ENCODE assay signal across 16 mouse cellular contexts in the genomic region with DNA sequence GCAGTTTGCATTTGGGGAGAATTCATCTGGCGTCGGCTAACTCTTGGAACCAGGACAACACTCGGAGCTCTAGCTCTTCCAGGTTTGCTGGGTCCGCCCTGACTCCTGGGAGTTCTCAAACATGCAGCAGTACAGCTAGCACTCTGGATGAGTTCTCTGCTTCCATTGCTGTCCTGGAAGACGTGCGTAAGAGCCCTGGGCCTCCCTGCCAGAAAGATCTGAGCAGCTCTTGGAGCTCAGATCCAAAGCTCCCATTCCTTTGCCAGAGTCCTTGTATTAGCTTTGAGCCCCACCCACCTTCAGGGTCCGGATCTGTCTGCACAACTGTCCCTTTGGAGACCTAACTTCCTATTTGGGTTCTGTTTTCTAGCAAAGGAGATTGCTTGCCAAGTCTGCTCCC. TPM values are rescaled to one million over a fixed set of nuclear protein-coding genes. Genes with fewer than 3 reads are reported as not detected.
DNase-seq lines count a peak whose midpoint lies in the region; ATAC-seq and TF ChIP-seq lines count a peak whose summit lies in the region.
"Had no signal": no experiment of that assay in that cellular context is flagged by ENCODE, and none has a peak within 500 bp of the region (broad histone marks: within the 10 kb centered on the region; RNA-seq: fewer than 3 reads in every experiment).

No protein-coding gene starts in this region.

- no peak overlapping the region for H3K27ac ChIP-seq in hindbrain, embryonic 13.5 days
- H3K27ac ChIP-seq in hindbrain, postnatal 0 days = no peak overlapping the region
- no peak overlapping the region for H3K27ac ChIP-seq in hindbrain, embryonic 11.5 days (ENCODE audit: low read depth, low read length)
- H3K27ac ChIP-seq: limb, embryonic 12.5 days; lung, embryonic 15.5 days had no signal

- no peaks in the 10 kb centered on the region for H3K27me3 ChIP-seq in hindbrain, embryonic 13.5 days
- no peaks in the 10 kb centered on the region for H3K27me3 ChIP-seq in hindbrain, postnatal 0 days (ENCODE audit: insufficient read depth, low read length)
- no peaks in the 10 kb centered on the region for H3K27me3 ChIP-seq in hindbrain, embryonic 11.5 days (ENCODE audit: control insufficient read depth, insufficient read depth, low read length)
- H3K27me3 ChIP-seq: limb, embryonic 12.5 days; lung, embryonic 15.5 days had no signal

- H3K4me1 ChIP-seq in hindbrain, embryonic 13.5 days (replicated peaks) = no peaks in the 10 kb centered on the region
- H3K4me1 ChIP-seq in hindbrain, postnatal 0 days (ENCODE audit: insufficient read depth, low read length) = no peaks in the 10 kb centered on the region
- H3K4me1 ChIP-seq in hindbrain, embryonic 11.5 days (replicated peaks; ENCODE audit: control insufficient read depth, insufficient read depth, low read length) = no peaks in the 10 kb centered on the region
- H3K4me1 ChIP-seq: limb, embryonic 12.5 days had no signal

- ATAC-seq in hindbrain, embryonic 13.5 days (ENCODE audit: low FRiP score) = no peak
- ATAC-seq in hindbrain, postnatal 0 days = no peak
- no peak for ATAC-seq in hindbrain, embryonic 11.5 days (ENCODE audit: low FRiP score)
- ATAC-seq: hindbrain, embryonic 16.5 days had no signal

- peak; percentile 63 for DNase-seq in urinary bladder, postnatal 14 days (ENCODE audit: low spot score)
- no peak for DNase-seq in urinary bladder, adult 2 months (ENCODE audit: low spot score)
- DNase-seq in gastrocnemius, postnatal 36 days = peak; percentile 53 to 73
- DNase-seq in heart, postnatal 4 days = peak; percentile 60
- DNase-seq in hindbrain, postnatal 0 days (ENCODE audit: low spot score) = no peak
- no peak for DNase-seq in hindbrain, embryonic 11.5 days (ENCODE audit: low spot score)
- DNase-seq: adrenal gland, adult 2 months; cerebellum, postnatal 36 days; kidney, postnatal 10 days; layer of hippocampus, postnatal 36 days; thymus, postnatal 36 days had no signal

- TF ChIP-seq CTCF in hindbrain, postnatal 0 days (IDR thresholded peaks at IDR 0.05; ENCODE audit: low read depth) = no peak

- no peak overlapping the region for H3K4me3 ChIP-seq in hindbrain, embryonic 13.5 days
- H3K4me3 ChIP-seq in hindbrain, postnatal 0 days (ENCODE audit: low read length) = no peak overlapping the region
- no peak overlapping the region for H3K4me3 ChIP-seq in hindbrain, embryonic 11.5 days (ENCODE audit: low read depth, low read length)
- H3K4me3 ChIP-seq: limb, embryonic 12.5 days; lung, embryonic 15.5 days; megakaryocyte, embryonic 14.5 days had no signal

- 87% methylated on average over 7 of the region's 7 CpGs for WGBS in hindbrain, embryonic 13.5 days
- WGBS in hindbrain, postnatal 0 days = 84% methylated on average over 7 of the region's 7 CpGs
- 86% methylated on average over 7 of the region's 7 CpGs for WGBS in hindbrain, embryonic 11.5 days

- no peaks in the 10 kb centered on the region for H3K36me3 ChIP-seq in hindbrain, embryonic 13.5 days
- H3K36me3 ChIP-seq in hindbrain, postnatal 0 days (ENCODE audit: insufficient read depth, low read length) = no peaks in the 10 kb centered on the region
- H3K36me3 ChIP-seq in hindbrain, embryonic 11.5 days (ENCODE audit: control insufficient read depth, insufficient read depth, low read length) = no peaks in the 10 kb centered on the region
- H3K36me3 ChIP-seq: limb, embryonic 12.5 days; lung, embryonic 15.5 days had no signal

- no peaks in the 10 kb centered on the region for H3K9me3 ChIP-seq in hindbrain, embryonic 13.5 days
- no peaks in the 10 kb centered on the region for H3K9me3 ChIP-seq in hindbrain, postnatal 0 days (ENCODE audit: low read length)
- no peaks in the 10 kb centered on the region for H3K9me3 ChIP-seq in hindbrain, embryonic 11.5 days (ENCODE audit: control insufficient read depth, low read length)
- H3K9me3 ChIP-seq: limb, embryonic 12.5 days; lung, embryonic 15.5 days had no signal

- no peak overlapping the region for H3K9ac ChIP-seq in hindbrain, embryonic 13.5 days
- no peak overlapping the region for H3K9ac ChIP-seq in hindbrain, postnatal 0 days (replicated peaks; ENCODE audit: low read length)
- no peak overlapping the region for H3K9ac ChIP-seq in hindbrain, embryonic 11.5 days (ENCODE audit: low read depth, low read length)
- H3K9ac ChIP-seq: limb, embryonic 12.5 days; lung, embryonic 15.5 days had no signal

- intact Hi-C loops in gastrocnemius, postnatal 36 days (cut with DNase I) = loop anchor here (5.0 kb wide), 1 partner anchor 104 kb away; no protein-coding TSS in a partner anchor

- no peak overlapping the region for H3K4me2 ChIP-seq in hindbrain, embryonic 13.5 days
- H3K4me2 ChIP-seq in hindbrain, postnatal 0 days (ENCODE audit: low read depth, low read length) = no peak overlapping the region
- no peak overlapping the region for H3K4me2 ChIP-seq in hindbrain, embryonic 11.5 days (replicated peaks; ENCODE audit: low read depth, low read length)
- H3K4me2 ChIP-seq: limb, embryonic 12.5 days; lung, embryonic 15.5 days had no signal

RNA-seq across cellular contexts. Expression of a gene that starts 29.8 kb away (rescaled TPM):
- 1.0 and 1.7 TPM in 2 replicates for polyA plus RNA-seq in urinary bladder, adult 2 months (2012; rRNA removed)
- not detected for total RNA-seq in gastrocnemius, postnatal 36 days (2021)
- total RNA-seq in heart, postnatal 4 days (2021) = under 1 TPM; 0.48 to 0.74 TPM
- polyA plus RNA-seq in hindbrain, embryonic 13.5 days (2015; fragmentation: Nextera tagmentation; extraction: Ambion mirVana) = 1.1 and 2.4 TPM in 2 replicates
- not detected in 2 replicates for total RNA-seq in hindbrain, postnatal 0 days (2014; rRNA removed)
- polyA plus RNA-seq in hindbrain, postnatal 0 days (2015; fragmentation: Nextera tagmentation; extraction: Ambion mirVana) = 0.26 and 0.61 TPM in 2 replicates
- 0.77 and 2.5 TPM in 2 replicates for polyA plus RNA-seq in hindbrain, embryonic 11.5 days (2014; fragmentation: Nextera tagmentation; extraction: Ambion mirVana)
- total RNA-seq: layer of hippocampus, postnatal 36 days had no signal
- polyA plus RNA-seq: adrenal gland, adult 2 months had no signal

Comparison
In these comparisons a context has a peak if more than half of its experiments do, and no peak if none do; other contexts are left out.
1. DNase-seq: peak in urinary bladder, postnatal 14 days (single experiment), gastrocnemius, postnatal 36 days (2 of 2) and heart, postnatal 4 days (single experiment); none in urinary bladder, adult 2 months (single experiment), hindbrain, postnatal 0 days (single experiment) and hindbrain, embryonic 11.5 days (single experiment).